Mouse (Mus musculus) R1 (cell line): ENCODE results near the gene Mtmr14.
A peak's percentile ranks its signal among the peaks of the same experiment; 100 is the strongest.

Experiments used
- DNase-seq: peaks from one replicate; pipeline ENCODE4 v3.0.0-alpha.2; 2018; ENCODE audit warnings: low read depth, low spot score

Gene Mtmr14

DNA sequence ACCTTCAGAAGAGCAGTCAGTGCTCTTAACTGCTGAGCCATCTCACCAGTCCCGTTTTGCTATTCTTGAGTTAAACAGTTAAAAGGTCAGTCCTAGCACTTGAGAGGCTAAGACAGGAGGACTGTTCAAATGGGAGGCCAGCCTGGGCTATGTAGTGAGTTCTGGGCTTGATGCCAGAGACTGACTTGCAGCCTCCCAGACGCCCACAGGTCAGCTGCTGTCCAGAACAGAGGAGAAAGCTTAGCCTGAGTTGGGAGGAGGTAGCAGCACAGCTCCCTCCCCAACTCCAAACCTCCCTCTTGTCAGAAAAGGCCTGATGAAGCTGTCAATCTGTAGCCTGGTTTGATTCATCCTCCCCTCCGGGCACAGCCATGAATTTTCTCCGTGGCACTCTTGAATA, 39.2 kb downstream of the Mtmr14 start:
- DNase-seq = no peak

DNA sequence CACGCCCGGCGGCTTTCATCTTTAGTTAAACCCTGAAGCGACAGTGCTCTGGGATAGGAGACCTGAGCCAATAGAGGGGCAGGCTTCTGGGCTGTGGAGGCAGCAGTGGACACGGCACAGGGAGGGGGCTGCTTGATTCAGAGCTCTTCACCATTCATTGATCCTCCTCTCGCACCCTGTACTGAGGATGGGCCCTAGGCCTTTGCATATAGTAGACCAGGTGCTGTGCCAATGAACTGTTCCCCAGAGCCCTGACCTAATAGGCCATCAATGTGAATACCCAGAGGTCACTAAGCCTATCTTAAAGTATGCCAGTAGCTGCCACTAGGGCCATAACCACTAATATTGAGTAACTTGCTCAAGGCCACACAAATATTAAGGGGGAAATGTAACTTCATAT, 44.0 kb downstream of the Mtmr14 start:
- no peak for DNase-seq

DNA sequence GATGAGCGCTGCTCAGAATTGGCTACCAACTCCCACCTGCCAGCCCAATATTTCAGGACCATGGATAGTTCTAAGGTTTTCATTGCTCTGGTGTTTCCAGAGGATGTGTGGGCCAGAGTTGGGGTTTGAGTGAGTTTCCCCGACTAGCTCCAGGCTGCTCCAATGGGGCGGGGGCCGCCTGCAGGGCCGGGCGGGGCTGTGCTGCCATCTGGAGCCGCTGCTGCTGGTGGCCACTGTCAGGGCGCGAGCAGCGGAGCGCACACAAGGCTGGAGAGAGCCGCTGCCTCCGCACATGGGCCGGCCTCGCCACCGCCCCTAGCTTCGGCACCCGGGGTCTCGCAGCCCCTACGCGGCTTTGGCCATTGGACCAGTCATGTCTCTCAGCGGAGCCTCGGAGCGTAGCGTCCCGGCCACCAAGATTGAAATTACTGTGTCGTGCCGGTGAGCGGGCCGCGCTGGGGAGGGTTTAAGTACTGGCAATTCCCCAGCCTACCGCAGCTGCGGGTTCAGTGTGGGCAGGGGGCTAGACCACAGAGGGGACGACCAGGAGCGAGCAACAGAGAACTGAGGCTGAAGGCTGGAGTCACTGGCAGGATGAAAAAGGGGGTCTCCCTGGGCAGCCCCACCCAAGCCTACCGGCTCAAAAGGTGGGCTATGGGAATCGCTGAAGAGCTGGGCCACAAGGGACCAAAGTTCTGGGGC, 44.6 kb downstream of the Mtmr14 start, which contains the start of gene Cpne9:
Gene Cpne9 (plus strand): TSS at position 207 of the 702 bp plus-strand sequence.
- DNase-seq = peak; percentile 89

DNA sequence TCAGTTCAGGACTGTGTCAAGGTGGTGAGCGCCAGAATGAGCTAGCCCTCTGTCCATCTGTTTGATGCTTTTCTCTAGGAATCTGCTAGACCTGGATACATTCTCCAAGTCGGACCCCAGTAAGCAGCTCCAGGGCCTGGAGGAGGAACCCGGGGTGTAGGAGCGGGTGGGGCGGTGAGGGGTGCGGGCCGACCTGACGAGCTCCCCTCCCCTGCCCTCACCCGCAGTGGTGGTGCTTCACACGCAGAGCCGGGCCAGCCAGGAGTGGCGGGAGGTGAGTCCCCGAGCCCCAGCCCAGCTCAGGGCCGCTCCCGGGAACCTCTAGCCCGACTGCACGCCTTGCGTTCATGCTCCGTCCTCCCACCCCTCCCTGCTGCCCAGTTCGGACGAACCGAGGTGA, 45.3 kb downstream of the Mtmr14 start:
- no peak for DNase-seq

DNA sequence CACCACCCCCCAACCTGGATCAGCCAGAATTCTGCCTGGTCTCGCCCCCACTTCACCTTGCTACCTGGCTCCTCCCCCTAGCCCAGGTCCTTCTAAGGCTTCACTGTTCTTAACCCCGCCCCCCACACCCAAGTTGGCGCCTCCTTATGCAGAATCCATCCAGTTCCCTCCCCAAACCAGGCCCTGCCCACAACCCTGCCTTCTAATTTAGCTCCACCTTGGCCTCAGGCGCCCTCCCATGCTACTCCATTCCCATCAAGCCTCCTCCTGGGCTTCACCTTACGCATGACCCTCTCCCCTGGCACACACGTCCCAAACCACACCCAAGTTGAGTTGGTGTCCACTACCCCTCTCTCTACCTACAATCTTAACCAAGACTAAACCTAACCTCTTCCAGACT, 45.9 kb downstream of the Mtmr14 start:
- peak; percentile 97 for DNase-seq

DNA sequence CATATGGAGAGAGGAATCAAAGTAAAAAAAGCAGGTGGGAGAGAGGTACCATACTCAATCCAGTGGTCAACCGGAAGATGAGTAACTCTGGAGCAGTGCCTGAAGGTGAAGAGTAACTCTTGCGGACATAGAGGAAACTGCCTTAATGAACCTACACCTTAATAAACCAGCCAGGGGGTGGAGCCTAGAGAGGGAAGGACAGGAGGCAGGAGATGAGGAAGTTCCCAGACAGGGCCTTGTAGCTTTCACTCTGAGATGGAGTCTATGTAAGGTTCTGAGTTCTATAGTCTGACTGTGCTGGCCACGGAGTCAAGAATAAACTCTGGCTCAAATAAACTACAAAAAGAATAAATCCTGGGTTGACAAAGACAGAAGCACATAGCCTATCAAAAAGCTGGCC, 47.3 kb downstream of the Mtmr14 start:
- DNase-seq = no peak

DNA sequence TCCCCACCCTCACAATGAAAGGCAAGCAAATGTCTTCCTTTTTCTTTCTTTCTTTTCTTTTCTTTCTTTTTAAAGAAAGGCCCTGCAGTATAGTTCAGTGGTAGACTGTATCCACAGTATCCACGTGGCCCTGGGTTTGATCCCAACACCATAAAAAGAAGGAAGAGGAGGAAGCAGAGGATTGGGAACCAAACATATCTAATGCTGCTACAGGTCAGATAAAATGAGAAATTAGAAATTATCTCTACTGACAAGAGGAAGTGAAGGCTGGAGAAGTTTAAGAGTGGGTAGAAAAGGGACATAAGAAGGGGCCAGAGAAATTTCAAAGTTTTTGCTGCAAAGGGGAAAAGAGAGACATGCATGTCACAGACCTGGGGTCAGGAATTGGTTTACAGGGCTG, 48.7 kb downstream of the Mtmr14 start:
- no peak for DNase-seq

DNA sequence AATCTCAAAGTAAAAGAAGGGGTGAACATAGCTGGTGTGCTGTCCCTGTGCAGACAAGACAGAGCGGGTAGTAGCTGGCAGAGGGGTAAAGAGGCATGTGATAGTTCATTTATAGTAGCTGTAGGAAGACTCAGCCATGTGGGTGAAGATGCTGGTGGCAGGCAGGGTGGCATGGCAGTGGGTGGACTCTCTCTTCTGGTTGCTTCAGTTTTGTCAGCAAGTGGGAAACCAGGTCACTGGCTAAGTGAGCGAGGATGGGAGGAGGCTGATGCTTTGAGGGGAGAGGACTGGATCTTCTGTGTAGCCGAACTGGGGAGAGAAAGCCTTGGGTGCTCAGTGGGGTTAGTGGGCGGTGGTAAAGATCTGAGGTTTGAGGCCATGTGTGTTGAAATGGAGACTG, 49.6 kb downstream of the Mtmr14 start:
- DNase-seq = no peak

DNA sequence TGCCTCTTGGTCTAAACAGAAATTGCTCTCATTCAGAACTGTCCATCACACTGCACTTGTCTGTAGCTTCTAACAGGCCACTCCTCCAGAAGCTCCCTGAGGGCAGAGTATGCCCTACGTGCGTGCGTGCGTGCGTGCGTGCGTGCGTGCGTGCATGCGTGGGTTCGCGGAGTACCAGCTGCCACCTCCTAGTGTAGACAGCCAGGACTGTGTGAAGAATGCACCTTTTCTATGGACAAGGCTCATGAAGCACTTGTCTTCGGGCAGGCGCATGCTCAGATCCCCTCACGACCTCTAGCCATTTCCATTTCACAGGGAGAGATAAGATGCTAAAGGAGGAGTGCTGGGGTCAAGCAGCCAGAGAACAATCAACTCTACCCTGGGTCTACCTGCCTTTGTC, 51.7 kb downstream of the Mtmr14 start:
- peak; percentile 78 for DNase-seq

DNA sequence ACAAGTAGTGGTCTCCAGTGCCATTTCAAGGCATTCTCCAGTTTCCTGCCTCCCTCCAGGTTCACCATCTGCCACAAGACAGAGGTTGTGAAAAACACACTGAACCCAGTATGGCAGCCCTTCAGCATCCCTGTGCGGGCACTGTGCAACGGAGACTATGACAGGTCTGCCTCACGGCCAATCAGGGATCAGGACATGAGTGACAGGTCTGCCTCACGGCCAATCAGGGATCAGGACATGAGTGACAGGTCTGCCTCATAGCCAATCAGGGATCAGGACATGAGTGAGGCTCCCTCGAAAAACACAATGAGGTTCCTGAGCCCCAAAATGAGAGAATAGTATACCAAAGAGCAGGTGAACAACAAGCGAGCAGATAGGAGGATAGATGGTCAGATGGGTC, 52.7 kb downstream of the Mtmr14 start:
- DNase-seq = peak; percentile 84

DNA sequence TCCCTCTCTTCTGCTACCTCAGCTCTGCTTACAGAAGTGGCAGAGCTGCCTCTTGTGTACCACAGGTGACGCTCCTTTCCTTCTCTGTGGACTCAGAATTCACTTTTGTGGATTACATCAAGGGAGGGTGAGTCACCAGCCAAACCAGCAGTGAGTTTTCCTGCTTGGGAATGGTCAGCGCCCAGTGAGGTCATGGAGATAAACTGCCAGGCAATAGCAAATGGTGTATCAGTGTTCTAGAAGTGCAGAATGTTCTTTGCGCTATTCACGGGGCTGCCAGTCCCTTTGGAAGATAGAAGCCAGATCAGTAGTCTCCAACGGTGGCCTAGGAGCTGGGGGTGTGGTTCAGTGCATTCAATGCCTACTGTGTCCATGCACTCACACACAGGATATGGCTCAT, 55.3 kb downstream of the Mtmr14 start:
- no peak for DNase-seq

DNA sequence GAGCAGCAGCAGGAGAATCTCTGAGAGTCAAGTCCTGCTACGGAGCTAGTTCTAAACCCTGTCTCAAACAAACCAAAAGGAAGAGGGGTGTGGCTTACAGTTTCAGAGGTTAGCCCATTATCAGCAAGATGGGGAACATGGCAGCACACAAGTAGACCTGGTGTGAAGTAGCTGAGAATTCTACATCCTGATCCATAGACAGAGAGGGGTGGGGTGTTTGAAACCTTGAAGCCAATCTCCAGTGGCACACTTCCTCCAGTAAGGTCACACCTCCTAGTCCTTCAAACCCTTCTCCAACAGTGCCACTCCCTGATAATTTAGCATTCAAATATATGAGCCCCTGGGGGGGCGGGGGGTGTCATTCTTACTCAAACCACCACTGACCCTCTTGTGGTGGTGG, 58.4 kb downstream of the Mtmr14 start:
- peak; percentile 76 for DNase-seq

DNA sequence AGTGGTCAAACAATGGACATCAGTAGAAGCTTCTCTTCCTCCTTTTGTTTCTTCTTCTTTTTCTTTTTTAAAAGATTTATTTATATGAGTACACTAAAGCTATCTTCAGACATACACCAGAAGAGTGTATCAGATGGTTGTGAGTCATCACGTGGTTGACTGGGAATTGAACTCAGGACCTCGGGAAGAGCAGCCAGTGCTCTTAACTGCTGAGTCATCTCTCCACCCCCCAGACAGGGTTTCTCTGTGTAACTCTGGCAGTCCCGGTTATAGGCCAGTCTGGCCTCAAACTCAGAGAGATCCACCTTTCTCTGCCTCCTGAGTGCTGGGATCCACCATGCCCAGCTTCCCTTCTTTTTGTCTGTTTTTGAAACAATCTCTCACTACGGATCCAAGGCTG, 59.0 kb downstream of the Mtmr14 start:
- peak; percentile 67 for DNase-seq

DNA sequence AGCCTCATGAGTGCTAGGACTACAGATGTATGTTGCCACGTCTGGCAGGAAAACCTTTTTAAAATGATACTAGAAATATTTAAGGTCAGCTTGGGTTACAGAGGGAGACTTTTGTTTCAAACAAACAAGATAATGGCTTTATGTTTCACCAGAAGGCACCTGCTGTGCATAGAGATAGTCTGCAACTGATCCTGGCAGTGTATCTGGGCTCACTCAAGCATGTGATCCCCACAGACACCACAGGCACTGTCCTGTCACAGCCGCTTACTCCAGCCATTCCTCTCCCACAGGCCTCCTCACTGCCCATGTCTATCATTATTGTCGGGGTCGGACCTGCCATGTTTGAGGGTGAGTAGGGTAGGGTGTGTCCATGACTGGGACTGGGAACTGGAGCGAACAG, 63.7 kb downstream of the Mtmr14 start:
- DNase-seq = no peak

DNA sequence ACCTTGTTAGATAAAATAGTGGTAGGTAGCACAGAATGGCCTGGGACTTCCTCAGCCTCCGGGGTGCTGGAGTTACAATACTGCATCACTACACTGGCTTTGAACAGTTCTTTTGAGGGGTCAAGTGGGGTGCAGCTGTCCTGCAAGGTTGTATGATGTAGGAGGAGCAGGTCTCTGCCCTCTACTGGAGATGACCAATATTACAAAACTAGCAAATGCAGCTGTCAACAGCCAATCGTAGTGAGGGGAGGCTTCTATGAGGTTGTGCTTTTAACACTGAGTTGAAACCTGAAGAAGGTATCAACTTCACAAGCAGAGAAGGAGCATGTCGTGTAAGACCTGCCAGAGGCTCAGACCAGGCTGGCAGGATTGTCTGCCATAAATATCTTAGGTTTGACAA, 64.6 kb downstream of the Mtmr14 start:
- peak; percentile 69 for DNase-seq

DNA sequence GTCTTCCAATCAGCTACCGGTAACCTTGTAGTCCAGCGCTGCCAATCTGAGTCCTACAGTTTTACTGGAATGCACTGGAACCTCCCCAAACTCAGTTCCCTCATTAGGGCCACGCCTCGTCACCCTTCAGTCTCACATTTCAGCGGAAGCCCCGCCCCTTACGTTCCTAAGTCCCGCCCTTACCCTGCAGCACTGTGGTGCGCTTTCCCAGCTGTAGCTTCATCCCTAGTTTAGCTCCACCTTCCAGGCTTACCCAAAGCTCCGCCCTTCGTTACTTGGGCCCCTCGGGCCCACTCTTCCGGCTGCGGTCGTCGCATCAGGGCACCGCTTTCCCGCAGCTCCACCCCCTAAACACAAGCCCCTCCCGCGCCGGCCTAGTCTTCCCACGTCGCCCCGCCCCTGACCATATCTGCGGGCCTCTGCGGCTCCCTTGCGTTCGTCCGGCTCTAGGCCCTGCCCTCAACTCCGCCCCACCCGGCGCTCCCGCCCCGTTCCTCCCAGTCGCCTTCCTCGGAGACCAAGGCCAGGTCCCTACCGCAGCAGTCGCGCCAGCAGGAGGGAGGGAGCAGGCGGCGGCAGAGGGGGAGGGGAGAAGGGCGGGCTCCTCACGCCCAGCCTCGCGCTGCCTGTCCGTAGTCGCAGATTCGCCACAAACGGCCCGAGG, 68.8 kb downstream of the Mtmr14 start:
- peak; percentile 100 for DNase-seq

DNA sequence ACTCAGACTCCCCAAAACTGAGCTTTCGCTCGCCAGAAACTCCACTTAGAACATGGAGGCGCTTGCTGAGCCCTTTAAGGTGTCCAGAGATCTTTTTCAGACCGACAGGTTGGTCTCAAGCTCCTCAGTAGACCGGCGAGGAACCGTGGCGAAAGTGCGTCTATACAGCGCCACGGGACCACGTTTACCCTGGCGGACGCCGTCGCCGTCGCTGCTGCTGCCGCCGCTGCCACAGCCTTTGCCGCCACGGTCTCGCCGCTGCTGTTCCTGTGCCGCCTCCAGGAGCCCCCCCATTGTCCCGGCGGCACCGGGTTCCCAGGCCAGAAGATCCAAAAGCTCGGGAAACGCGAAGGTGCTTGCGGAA, 69.3 kb downstream of the Mtmr14 start, which contains the start of gene Brpf1:
Gene Brpf1 (plus strand): TSS at position 152 of the 364 bp plus-strand sequence.
- DNase-seq = no peak

DNA sequence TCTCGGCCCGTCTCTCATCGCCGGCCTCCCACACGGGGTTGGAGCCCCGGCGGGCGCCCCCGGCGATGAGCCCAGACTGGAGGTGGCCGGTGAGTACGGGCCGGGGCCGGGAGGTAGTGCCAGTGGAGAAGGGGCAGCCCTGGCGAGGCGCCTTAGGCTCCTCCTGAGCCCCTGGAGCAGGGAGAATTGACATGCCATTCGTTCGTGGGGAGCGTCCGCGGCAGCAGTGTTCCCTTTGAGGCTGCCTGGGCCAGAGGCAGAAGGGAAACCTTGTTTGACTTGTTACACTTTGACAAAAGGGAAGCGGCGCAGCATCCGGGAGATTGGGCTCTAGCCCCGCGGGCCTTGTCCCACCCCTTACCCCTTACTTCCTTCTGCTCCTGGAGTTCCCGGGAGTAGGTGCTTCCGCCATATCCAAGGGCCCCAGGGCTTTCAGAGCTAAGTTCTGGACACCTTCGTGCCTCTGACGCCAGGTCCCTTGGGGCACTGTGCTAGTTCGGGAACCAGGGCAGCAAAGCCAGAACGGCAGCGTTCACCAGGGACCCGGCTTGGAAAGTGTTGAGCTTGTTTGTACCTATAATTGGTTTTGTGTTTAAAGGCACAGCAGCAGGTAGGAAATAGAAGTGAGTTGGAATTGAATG, 70.0 kb downstream of the Mtmr14 start:
- DNase-seq = peak; percentile 77

DNA sequence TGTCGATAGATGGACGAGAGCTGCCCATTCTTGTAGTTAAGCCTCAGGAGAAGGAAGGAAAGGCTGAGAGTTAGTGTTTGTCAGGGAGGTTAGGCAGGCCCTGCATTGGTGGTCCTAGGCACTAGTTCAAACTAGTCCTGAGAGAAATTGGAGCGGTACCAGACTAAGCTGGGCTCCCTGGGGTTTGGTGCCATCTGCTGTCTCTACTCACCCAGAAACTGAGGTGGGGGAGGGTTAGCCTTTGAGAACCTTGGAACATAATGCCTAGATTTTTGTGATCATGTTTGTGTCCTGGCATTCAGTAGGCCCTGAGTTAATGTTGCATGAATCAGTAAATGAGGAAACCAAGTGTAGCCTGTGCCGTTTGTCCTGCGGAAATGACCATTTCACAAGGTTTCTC, 70.5 kb downstream of the Mtmr14 start:
- DNase-seq = peak; percentile 36

DNA sequence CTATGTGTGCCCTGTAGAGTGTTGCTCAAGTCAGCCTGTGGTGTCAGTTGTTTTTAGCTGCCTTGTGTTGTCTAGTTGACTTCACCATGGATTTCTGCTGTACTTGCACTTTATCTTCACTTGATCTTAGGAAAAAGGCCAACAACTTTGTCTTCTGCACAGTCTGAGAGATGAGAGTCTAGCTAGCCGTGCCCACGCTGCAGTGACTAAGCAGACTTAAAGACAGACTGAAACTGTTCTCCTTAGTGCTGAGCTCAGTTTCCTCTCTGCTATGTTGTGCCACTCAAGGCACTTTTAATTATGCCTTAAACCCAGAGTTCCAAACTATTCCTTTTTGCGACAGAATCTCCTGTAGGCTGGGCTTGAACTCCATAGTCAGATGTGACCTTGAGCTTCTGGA, 78.3 kb downstream of the Mtmr14 start:
- DNase-seq = no peak

DNA sequence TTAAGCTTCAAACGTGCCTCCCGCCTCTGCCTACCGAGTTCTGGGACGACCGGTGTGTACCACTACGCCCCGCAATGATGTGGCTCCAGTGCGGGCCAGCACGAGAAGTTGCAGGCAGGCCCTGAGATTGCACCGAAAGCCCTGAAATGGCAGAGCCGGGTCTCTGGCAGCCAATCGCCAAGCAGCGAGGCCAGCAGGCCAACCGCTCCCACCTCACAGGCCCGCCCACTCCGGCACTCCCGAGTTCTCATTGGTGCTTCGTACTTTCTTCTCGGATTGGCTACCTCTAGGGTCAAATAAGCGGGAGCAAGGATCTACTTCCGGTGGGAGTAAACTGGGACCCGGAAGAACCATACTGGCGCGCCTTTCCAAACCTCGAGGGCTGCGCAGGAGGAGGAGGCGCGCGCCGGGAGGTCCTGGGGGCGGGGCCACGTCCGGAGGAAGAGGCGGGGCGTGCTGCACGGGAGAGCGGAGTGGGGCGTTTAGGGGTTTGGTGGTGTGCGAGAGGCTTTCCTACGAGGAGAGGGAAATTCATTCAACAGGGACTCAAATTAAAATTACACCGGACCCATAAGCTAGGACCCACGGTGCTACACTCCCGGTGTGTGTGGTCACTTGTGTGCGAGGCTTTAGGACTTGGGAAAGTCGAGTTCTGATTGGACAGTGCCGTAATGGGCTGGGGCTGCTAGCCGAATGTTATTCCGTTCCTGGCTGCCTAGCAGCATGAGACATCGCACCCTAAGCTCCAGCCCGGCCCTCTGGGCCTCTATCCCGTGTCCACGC, 89.1 kb downstream of the Mtmr14 start, which contains the start of gene Ogg1:
Gene Ogg1 (plus strand): TSS at position 440 of the 783 bp plus-strand sequence.
- DNase-seq = peak; percentile 100

DNA sequence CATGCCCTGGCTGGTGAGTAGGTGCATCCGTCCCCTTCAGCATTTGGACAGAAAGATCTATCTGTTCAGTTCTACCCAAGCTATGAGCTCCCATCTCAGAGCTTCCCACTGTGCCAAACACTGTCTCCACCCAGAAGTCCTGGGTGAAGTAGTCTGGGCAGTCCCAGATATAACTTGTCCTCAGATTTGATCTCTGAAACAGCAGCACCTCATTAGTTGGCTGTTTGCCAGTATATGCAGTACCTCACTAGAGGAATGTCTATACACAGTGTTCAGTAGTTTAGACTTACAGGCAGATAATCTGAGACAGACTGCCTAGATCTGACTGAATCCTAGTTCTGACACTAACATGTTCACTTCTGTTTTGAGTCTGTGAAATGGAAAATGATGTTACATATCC, 91.8 kb downstream of the Mtmr14 start:
- DNase-seq = no peak
